Mouse (Mus musculus): ENCODE results near the gene Sorbs1. TPM values are rescaled to one million over a fixed set of nuclear protein-coding genes. Genes with fewer than 3 reads are reported as not detected.

Sorbs1 gene
- total RNA-seq, 2 experiments from 2014 or later = 148 to 249 TPM

- DNase-seq (ENCODE audit: low spot score) = no peak
These were observed 164.9 kb downstream of the Sorbs1 start for GRCm38 (mm10) chr19:40348652-40349051.

- DNase-seq (ENCODE audit: low spot score) = no peak
These were observed 165.4 kb downstream of the Sorbs1 start for GRCm38 (mm10) chr19:40348175-40348574.

- DNase-seq (ENCODE audit: low spot score) = no peak
These were observed 166.7 kb downstream of the Sorbs1 start for GRCm38 (mm10) chr19:40346908-40347307.

- no peak for DNase-seq (ENCODE audit: low spot score)
These were observed 167.2 kb downstream of the Sorbs1 start for GRCm38 (mm10) chr19:40346232-40346844.

- peak; percentile 63 for DNase-seq (ENCODE audit: low spot score)
These were observed 167.9 kb downstream of the Sorbs1 start for GRCm38 (mm10) chr19:40345684-40346083.

GRCm38 (mm10) chr19:40343018-40343417 lies 170.6 kb downstream of the Sorbs1 start:
- peak; percentile 86 for DNase-seq (ENCODE audit: low spot score)

GRCm38 (mm10) chr19:40341141-40341540 lies 172.4 kb downstream of the Sorbs1 start:
- DNase-seq (ENCODE audit: low spot score) = no peak

GRCm38 (mm10) chr19:40336694-40337093 lies 176.9 kb downstream of the Sorbs1 start:
- DNase-seq (ENCODE audit: low spot score) = no peak

- DNase-seq (ENCODE audit: low spot score) = no peak
These were observed 179.7 kb downstream of the Sorbs1 start for GRCm38 (mm10) chr19:40333905-40334304.

- DNase-seq (ENCODE audit: low spot score) = no peak
These were observed 180.5 kb downstream of the Sorbs1 start for GRCm38 (mm10) chr19:40333081-40333480.

- no peak for DNase-seq (ENCODE audit: low spot score)
These were observed 181.3 kb downstream of the Sorbs1 start for GRCm38 (mm10) chr19:40332303-40332702.

- DNase-seq (ENCODE audit: low spot score) = no peak
These were observed 181.7 kb downstream of the Sorbs1 start for GRCm38 (mm10) chr19:40331846-40332245.

GRCm38 (mm10) chr19:40326126-40326525 lies 187.5 kb downstream of the Sorbs1 start:
- no peak for DNase-seq (ENCODE audit: low spot score)

- no peak for DNase-seq (ENCODE audit: low spot score)
These were observed 188.2 kb downstream of the Sorbs1 start for GRCm38 (mm10) chr19:40325381-40325780.

GRCm38 (mm10) chr19:40322226-40322625 lies 191.4 kb downstream of the Sorbs1 start:
- no peak for DNase-seq (ENCODE audit: low spot score)

- DNase-seq (ENCODE audit: low spot score) = no peak
These were observed 194.4 kb downstream of the Sorbs1 start for GRCm38 (mm10) chr19:40319199-40319598.

- DNase-seq (ENCODE audit: low spot score) = no peak
These were observed 195.1 kb downstream of the Sorbs1 start for GRCm38 (mm10) chr19:40318511-40318910.

- no peak for DNase-seq (ENCODE audit: low spot score)
These were observed 196.6 kb downstream of the Sorbs1 start for GRCm38 (mm10) chr19:40317001-40317400.

- DNase-seq (ENCODE audit: low spot score) = no peak
These were observed 199.3 kb downstream of the Sorbs1 start for GRCm38 (mm10) chr19:40314252-40314651.

GRCm38 (mm10) chr19:40311631-40312030 lies 201.9 kb downstream of the Sorbs1 start:
- DNase-seq (ENCODE audit: low spot score) = no peak

- DNase-seq (ENCODE audit: low spot score) = no peak
These were observed 203.0 kb downstream of the Sorbs1 start for GRCm38 (mm10) chr19:40310410-40311130.

GRCm38 (mm10) chr19:40309911-40310310 lies 203.7 kb downstream of the Sorbs1 start:
- DNase-seq (ENCODE audit: low spot score) = no peak

- DNase-seq (ENCODE audit: low spot score) = peak; percentile 44
These were observed 206.0 kb downstream of the Sorbs1 start for GRCm38 (mm10) chr19:40307550-40307949.

Data from gastrocnemius, adult 18-20 months (tissue).